10 mouse cellular contexts compared by ENCODE assay signal in the genomic region with DNA sequence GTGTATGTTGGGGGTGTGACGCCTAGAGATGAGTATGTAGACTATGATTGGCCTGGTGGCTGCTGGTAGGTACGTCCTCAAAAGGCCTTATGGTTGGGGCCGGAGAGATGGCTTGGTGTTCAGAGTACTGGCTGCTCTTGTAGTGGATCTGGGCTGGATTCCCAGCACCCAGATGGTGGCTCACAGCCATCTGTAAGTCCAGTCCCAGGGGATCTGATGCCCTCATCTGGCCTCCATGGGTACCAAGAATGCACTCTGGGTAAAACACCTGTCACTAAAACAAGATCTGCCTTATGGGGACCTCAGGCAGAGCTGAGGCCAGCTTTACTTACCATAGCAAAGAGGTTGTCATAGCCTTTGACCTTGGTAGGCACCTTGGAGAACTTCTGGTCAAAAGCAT. TPM values are rescaled to one million over a fixed set of nuclear protein-coding genes. Genes with fewer than 3 reads are reported as not detected.
DNase-seq lines count a peak whose midpoint lies in the region; ATAC-seq and TF ChIP-seq lines count a peak whose summit lies in the region.
"Had no signal": no experiment of that assay in that cellular context is flagged by ENCODE, and none has a peak within 500 bp of the region (broad histone marks: within the 10 kb centered on the region; RNA-seq: fewer than 3 reads in every experiment).

No protein-coding gene starts in this region.

- WGBS in neural tube, embryonic 11.5 days: 92% methylated on average over 3 of the region's 3 CpGs
- WGBS in limb, embryonic 15.5 days: 89% methylated on average over 3 of the region's 3 CpGs
- WGBS in stomach, postnatal 0 days: 90% methylated on average over 3 of the region's 3 CpGs

- H3K27ac ChIP-seq in neural tube, embryonic 11.5 days (ENCODE audit: low read depth, low read length): no peak overlapping the region
- H3K27ac ChIP-seq in limb, embryonic 15.5 days: no peak overlapping the region
- no peak overlapping the region for H3K27ac ChIP-seq in stomach, postnatal 0 days (replicated peaks)

- H3K4me3 ChIP-seq in neural tube, embryonic 11.5 days (ENCODE audit: low read depth, low read length): peak overlapping the region; percentile 90
- peak overlapping the region; percentile 84 for H3K4me3 ChIP-seq in limb, embryonic 15.5 days
- H3K4me3 ChIP-seq in stomach, postnatal 0 days (ENCODE audit: low read depth, low read length): no peak overlapping the region

- H3K27me3 ChIP-seq in neural tube, embryonic 11.5 days (ENCODE audit: control insufficient read depth, insufficient read depth, low read length): no peaks in the 10 kb centered on the region
- no peaks in the 10 kb centered on the region for H3K27me3 ChIP-seq in limb, embryonic 15.5 days
- H3K27me3 ChIP-seq in stomach, postnatal 0 days (ENCODE audit: control insufficient read depth, insufficient read depth, low read length): no peaks in the 10 kb centered on the region

- TF ChIP-seq EP300 in stomach, postnatal 0 days (optimal IDR thresholded peaks at IDR 0.05): no peak

- H3K4me2 ChIP-seq in neural tube, embryonic 11.5 days (ENCODE audit: low read depth): no peak overlapping the region; the same call in 1 of the 2 replicates
- H3K4me2 ChIP-seq in limb, embryonic 15.5 days: peak overlapping the region; percentile 88
- H3K4me2 ChIP-seq in stomach, postnatal 0 days (replicated peaks; ENCODE audit: low read depth): peak overlapping the region; percentile 91; the same call in 1 of the 2 replicates

- intact Hi-C loops in left cerebral cortex, postnatal 36 days (cut with DNase I): no loop called here

- ATAC-seq in neural tube, embryonic 11.5 days (ENCODE audit: insufficient read depth, low FRiP score, low TSS enrichment): no peak
- no peak for ATAC-seq in limb, embryonic 15.5 days (ENCODE audit: insufficient number of reproducible peaks, low FRiP score, low TSS enrichment, low read depth)
- ATAC-seq in stomach, postnatal 0 days (ENCODE audit: low FRiP score, low TSS enrichment): no peak

- peak; percentile 50 for DNase-seq in cerebellum, adult 9-11 months
- no peak for DNase-seq in cerebellum, postnatal 14 days
- DNase-seq in neural tube, embryonic 11.5 days (ENCODE audit: low spot score): no peak
- DNase-seq in neural tube, embryonic 10.5 days (ENCODE audit: extremely low spot score, low spot score): no peak
- no peak for DNase-seq in stomach, postnatal 0 days (ENCODE audit: low spot score)
- no peak for DNase-seq in spleen, postnatal 10 days (ENCODE audit: low spot score in 2 of 2)
- no peak for DNase-seq in left cerebral cortex, postnatal 36 days (ENCODE audit: low spot score in 2 of 2)
- DNase-seq: lung, adult 18-20 months had no signal

- no peak overlapping the region for H3K9ac ChIP-seq in neural tube, embryonic 11.5 days (ENCODE audit: low read length)
- no peak overlapping the region for H3K9ac ChIP-seq in limb, embryonic 15.5 days
- no peak overlapping the region for H3K9ac ChIP-seq in stomach, postnatal 0 days (ENCODE audit: low read length)

- peaks cover 11% of the 10 kb centered on the region for H3K36me3 ChIP-seq in neural tube, embryonic 11.5 days (ENCODE audit: control insufficient read depth, insufficient read depth, low read length)
- peaks cover 51% of the 10 kb centered on the region for H3K36me3 ChIP-seq in limb, embryonic 15.5 days
- peaks cover 17% of the 10 kb centered on the region for H3K36me3 ChIP-seq in stomach, postnatal 0 days (ENCODE audit: control insufficient read depth, insufficient read depth, low read length)

- H3K9me3 ChIP-seq in neural tube, embryonic 11.5 days (ENCODE audit: control insufficient read depth, low read length): no peaks in the 10 kb centered on the region
- H3K9me3 ChIP-seq in limb, embryonic 15.5 days: no peaks in the 10 kb centered on the region
- no peaks in the 10 kb centered on the region for H3K9me3 ChIP-seq in stomach, postnatal 0 days (ENCODE audit: control insufficient read depth, low read length)

- TF ChIP-seq CTCF in stomach, postnatal 0 days (IDR thresholded peaks at IDR 0.05; ENCODE audit: low read depth): no peak

- H3K4me1 ChIP-seq in neural tube, embryonic 11.5 days (ENCODE audit: control insufficient read depth, insufficient read depth, low read length): peaks cover 23% of the 10 kb centered on the region
- peaks cover 32% of the 10 kb centered on the region for H3K4me1 ChIP-seq in limb, embryonic 15.5 days
- H3K4me1 ChIP-seq in stomach, postnatal 0 days (replicated peaks; ENCODE audit: control insufficient read depth, insufficient read depth): peaks cover 3% of the 10 kb centered on the region; the same call in 1 of the 2 replicates

RNA-seq across cellular contexts. Expression of gene Asna1, which starts 1.2 kb away (rescaled TPM):
- polyA plus RNA-seq in neural tube, embryonic 11.5 days (2014; fragmentation: Nextera tagmentation; extraction: Ambion mirVana): 129 and 130 TPM in 2 replicates
- 113 and 117 TPM in 2 replicates for polyA plus RNA-seq in limb, embryonic 15.5 days (2015; fragmentation: Nextera tagmentation; extraction: Ambion mirVana)
- 68.0 and 71.8 TPM in 2 replicates for polyA plus RNA-seq in stomach, postnatal 0 days (2015; fragmentation: Nextera tagmentation; extraction: Ambion mirVana)
- total RNA-seq in left cerebral cortex, postnatal 36 days (2021): 100 to 1,000 TPM; 119 to 143 TPM

RNA-seq across cellular contexts. Expression of gene Trir, which starts 2.8 kb away (rescaled TPM):
- polyA plus RNA-seq in neural tube, embryonic 11.5 days (2014; fragmentation: Nextera tagmentation; extraction: Ambion mirVana): 158 and 170 TPM in 2 replicates
- 86.7 and 102 TPM in 2 replicates for polyA plus RNA-seq in limb, embryonic 15.5 days (2015; fragmentation: Nextera tagmentation; extraction: Ambion mirVana)
- polyA plus RNA-seq in stomach, postnatal 0 days (2015; fragmentation: Nextera tagmentation; extraction: Ambion mirVana): 94.4 and 95.1 TPM in 2 replicates
- total RNA-seq in left cerebral cortex, postnatal 36 days (2021): 100 to 1,000 TPM; 124 to 132 TPM

RNA-seq across cellular contexts. Expression of gene Best2, which starts 9.5 kb away (rescaled TPM):
- polyA plus RNA-seq in neural tube, embryonic 11.5 days (2014; fragmentation: Nextera tagmentation; extraction: Ambion mirVana): not detected in 2 replicates
- polyA plus RNA-seq in limb, embryonic 15.5 days (2015; fragmentation: Nextera tagmentation; extraction: Ambion mirVana): 0.12 TPM in 2 replicates
- polyA plus RNA-seq in stomach, postnatal 0 days (2015; fragmentation: Nextera tagmentation; extraction: Ambion mirVana): 0.06 and 0.16 TPM in 2 replicates
- not detected for total RNA-seq in left cerebral cortex, postnatal 36 days (2021)
- total RNA-seq: gastrocnemius, adult 8-10 months had no signal

RNA-seq across cellular contexts. Expression of gene Tnpo2, which starts 12.9 kb away (rescaled TPM):
- 16.3 and 19.7 TPM in 2 replicates for polyA plus RNA-seq in neural tube, embryonic 11.5 days (2014; fragmentation: Nextera tagmentation; extraction: Ambion mirVana)
- 32.7 and 33.7 TPM in 2 replicates for polyA plus RNA-seq in limb, embryonic 15.5 days (2015; fragmentation: Nextera tagmentation; extraction: Ambion mirVana)
- polyA plus RNA-seq in stomach, postnatal 0 days (2015; fragmentation: Nextera tagmentation; extraction: Ambion mirVana): 12.5 and 15.4 TPM in 2 replicates
- 100 to 1,000 TPM; 160 to 169 TPM for total RNA-seq in left cerebral cortex, postnatal 36 days (2021)

RNA-seq across cellular contexts. Expression of gene Hook2, which starts 33.4 kb away (rescaled TPM):
- 10.5 and 12.9 TPM in 2 replicates for polyA plus RNA-seq in neural tube, embryonic 11.5 days (2014; fragmentation: Nextera tagmentation; extraction: Ambion mirVana)
- polyA plus RNA-seq in limb, embryonic 15.5 days (2015; fragmentation: Nextera tagmentation; extraction: Ambion mirVana): 26.9 and 28.8 TPM in 2 replicates
- 28.8 and 30.9 TPM in 2 replicates for polyA plus RNA-seq in stomach, postnatal 0 days (2015; fragmentation: Nextera tagmentation; extraction: Ambion mirVana)
- total RNA-seq in left cerebral cortex, postnatal 36 days (2021): 10 to 100 TPM in 1 of 2 experiments, 1 to 10 TPM in 1; 8.2 to 10.0 TPM
